Mouse (Mus musculus) thymus, postnatal 14 days (tissue): ENCODE results near the gene Rps6.

Experiments
- DNase-seq: peaks from one replicate; pipeline ENCODE4 v3.0.0; 2021

Rps6 gene

DNA sequence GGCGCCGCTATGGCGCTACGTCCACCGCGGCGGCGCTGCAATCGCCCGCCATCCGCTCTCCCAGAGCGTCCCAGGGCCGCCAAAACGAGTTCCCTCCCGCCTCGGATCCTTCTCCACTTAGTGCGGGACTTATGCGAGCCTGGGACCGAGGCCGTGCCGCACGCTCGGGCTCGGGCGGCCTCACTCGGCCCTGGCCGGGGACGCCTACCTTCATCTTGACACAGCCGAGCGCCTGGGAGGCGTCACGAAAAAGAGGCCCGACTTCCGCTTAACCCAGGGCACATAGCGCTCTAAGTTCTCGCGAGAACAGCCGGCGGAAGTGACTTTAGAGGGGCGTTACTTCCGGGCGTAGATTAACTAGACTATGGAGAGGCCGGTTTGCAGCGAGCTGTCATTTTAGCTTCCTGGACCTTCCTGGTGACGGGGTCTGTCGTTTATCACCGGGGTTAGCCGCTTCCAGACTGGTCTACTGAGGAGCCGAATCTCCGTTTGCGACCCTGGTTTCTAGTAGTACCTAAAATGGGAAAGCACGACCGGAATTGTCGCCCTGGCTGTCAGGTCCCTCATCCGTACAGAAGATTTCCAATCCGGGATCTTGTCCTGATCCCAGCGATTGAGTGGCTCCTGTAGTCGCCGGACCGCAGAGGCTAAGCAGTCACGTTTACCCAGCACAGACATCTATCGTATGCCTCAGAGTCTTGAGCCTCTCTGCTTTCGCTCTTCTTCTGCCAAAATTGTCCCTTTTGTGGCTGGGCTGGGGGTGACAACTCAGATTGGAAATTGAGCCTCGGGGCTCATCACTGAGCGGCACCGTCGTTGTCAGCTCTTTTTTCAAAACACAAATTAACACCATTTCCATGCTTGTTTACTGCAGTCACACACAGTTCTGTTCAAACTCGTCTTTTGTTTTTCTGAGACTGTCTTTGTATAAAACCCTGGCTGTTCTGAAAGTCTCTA, at the start of gene Rps6:
Gene Rps6, minus strand, starts transcription at position 300 of the 957 bp plus-strand sequence.
- DNase-seq = peak; percentile 95

DNA sequence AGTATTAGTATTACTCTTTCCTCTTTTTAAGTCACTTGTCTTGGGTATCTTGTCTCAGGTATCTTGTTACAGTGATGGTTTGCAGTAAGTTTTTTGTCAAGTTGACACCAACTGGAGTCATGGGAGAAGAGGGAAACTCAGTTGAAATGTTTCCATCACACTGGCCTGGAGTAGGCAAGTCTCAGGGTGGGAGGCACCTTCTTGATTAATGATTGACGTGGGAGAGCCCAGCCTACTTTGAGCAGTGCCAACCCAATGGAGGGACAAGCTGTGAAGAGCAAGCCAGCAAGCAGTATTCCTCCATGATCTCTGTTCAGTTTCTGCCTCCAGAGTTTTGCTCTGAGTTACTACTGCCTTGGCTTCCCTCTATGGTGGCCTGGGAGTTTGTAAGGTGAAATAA, 48.7 kb upstream of the Rps6 start:
- no peak for DNase-seq

DNA sequence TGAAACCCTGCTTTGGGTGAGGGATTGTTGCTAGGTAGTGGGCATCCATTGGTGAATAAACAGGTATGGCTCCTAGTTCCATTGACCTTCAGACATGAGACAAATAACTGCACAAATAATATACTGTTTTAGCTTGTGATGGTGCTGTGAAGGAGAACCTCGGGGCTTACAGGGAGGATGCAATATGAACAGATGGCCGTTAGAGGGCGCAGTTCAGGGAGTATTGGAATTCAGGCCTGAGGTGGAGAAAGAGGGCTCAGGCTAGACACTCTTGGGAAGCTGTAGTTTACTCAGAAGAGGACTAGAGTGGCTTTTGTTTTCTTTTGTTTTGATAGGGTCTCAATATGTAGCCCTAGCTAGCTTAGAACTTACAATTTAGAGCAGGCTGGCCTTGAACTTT, 47.8 kb upstream of the Rps6 start:
- peak; percentile 17 for DNase-seq

DNA sequence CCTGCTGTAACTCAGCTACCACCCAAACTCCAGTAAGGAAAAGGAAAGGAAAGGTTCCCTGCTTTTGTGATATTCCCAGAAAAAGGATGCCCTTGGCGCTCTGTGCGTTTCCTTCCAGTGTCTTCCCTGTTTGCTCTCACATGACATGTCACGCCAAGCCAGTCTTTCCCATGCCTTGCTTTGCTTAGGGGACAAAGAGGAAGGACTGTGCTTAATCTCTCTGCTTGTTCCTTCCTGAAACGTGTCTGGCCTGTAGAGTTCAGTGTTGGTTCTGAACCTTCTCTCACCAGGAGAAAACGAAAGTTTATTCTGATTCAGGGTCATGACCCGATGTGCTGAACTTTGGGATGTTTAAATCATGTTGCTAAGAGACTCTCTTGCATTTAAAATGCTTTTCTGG, 45.1 kb upstream of the Rps6 start:
- DNase-seq = no peak

DNA sequence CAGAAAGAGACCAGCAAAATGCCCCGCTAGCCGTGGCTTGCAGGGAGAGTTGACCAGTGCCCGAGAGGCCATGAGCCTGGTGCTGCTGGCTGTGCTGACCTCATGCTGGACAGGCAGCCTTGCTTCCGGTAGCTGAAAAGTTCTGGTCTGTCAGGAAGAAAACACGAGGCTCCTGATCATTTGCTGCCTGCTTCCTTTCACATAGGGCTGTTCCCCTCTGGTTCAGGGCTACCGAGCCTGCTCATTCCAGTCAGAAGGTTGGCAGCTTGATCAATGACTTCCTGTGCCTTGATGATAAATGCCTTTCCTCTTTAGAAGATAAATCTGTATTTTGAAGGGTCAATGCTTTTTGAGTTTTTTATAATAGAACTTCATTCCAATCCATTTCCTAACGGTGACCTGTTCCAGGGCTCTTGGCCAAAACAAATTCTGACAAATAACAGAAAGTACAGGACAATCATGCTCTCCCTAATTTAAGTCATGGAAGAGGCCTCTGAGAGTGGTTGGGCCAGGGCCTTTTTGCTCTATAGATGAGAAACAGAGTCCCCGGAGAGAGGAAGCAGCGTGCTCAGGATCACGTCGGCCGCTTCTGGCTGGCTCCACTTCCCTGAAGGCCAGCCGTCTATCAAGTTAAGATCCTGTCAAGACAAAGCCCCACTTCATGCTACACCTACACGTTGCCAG, 41.7 kb upstream of the Rps6 start:
- no peak for DNase-seq

DNA sequence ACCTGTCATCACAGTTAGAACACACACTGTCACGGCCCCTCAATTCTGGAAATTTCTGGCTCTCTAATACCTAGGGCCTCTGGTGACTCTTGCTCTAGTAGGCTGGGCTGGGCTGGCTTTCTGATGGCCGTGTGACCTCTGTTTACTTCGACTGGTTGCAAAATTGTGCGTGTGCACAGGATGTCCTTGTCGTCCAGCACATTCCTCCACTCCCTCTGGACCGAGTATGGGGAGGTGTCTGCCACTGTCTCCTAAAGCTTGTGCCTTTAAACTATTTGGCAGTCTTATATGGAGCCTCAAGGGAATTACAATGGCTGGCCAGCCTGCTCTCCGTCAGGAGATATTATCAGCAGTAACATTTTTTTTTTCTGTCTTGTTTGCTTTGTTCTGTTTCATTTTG, 40.2 kb upstream of the Rps6 start:
- DNase-seq = no peak

DNA sequence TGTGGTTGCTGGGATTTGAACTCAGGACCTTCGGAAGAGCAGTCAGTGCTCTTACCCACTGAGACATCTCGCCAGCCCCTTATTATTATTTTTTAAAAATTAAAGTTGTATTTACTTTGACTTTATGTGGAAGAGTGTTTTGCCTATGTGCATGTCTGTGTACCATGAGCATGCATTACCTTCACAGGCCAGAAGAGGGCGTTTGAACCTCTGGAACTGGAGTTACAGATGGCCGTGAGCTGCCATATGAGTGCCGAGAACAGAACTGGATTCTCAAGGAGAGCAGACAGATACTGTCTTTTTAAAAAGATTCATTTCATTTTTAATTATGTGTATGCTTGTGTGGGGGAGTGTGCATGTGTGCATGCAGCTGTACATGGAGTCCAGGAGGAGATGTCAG, 30.7 kb upstream of the Rps6 start:
- DNase-seq = peak; percentile 27

DNA sequence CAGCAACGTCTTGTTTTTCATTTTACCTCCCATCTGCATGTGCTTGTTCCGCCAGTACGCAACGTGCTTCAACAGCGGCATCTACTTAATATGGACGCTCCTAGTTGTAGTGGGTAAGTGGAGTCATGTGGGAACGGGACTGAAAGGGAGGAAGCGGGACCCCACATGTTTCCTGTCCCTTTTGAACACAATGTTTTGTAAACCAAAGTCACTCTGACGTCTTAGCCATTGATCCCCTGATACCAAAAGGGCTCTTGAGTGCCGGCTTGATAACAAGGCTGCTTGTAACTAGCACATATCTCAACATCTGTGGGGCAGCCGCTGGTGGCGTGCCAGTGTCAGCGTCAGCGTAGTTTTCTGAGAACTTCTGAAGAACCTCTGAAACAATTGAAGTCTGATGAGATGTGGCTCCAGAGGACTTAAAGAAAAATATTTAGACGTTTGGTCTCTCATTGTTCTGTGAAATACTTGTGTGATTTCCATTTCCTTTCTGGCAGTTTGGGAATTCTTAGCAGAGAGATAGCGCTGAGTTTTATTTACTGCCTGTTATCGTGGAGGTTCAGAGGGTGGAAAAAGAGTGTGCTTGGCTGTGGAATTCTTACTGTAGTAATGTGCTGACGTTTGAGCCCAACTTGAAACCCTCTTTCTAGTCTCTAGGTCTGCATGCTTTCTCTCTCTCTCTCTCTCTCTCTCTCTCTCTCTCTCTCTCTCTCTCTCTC, 29.1 kb upstream of the Rps6 start:
- peak; percentile 55 for DNase-seq

DNA sequence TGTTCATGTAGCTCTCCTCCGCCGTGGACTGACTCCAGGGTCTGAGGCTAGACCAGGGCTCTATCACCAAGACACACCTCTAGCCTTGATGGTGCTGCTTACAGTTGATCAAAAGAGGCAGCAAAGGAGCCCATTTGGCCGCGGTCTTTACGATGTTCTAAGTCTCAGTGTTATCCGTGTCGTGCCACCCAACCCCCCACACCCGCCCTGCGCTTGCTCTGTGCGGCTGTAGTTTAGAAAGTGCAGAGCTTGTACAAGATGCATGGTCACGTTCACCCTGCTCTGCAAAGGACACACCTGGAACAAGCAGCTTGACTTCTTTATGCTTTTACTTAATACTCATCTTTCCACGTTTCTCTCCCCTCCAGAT, 28.6 kb upstream of the Rps6 start:
- DNase-seq = peak; percentile 38

DNA sequence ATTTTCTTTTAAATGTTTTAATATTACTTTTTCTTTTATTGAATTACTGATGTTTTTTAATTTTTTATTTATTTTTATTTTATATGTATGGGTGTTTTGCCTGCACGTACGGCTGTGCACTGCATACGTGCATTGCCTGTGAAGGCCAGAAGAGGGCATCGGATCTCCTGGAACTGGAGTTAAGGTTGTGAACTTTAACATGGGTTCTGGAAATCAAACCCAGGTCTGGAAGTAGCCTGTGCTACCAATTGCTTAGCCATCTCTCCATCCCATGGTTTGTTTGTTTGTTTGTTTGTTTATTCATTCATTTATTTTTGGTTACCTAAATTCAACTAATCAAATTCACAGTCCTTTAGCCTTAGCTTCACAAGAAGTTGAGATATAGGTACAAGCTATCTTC, 27.7 kb upstream of the Rps6 start:
- peak; percentile 75 for DNase-seq

DNA sequence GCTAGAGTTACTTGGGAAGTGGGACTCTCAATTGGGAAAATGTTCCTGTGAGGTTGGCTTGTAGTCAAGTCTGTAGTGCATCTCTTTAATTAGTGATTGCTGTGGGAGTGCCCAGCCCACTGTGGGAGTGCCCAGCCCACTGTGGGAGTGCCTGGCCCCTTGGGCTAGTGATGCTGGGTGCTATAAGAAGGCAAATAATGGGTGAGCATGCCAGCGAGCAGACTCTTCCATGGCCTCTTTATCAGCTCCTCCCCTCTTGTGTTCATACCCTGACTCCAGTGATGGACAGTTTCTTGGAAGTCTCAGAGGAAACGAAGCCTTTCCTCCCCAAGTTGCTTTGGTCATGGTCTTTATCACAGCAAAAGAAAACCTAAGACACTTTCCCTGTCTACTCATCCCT, 25.2 kb upstream of the Rps6 start:
- DNase-seq = no peak

DNA sequence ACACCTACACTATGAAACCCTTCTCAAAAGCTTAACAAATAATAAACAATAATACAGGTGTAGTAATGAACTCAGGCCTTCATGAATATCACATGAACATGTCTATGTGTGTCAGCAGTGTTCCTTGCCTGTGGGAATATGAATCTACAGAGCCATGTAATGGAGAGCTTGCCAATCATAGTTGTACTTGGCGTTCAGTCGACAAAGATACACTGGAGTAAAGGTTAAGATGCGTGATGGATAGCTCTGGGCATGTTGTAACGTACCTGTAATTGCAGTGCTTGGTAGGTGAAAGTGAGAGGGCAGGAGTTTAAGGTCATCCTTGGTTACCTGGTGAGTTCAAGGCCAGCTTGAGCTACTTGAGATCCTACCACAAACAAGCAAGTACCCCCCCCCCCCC, 24.0 kb upstream of the Rps6 start:
- DNase-seq = no peak

DNA sequence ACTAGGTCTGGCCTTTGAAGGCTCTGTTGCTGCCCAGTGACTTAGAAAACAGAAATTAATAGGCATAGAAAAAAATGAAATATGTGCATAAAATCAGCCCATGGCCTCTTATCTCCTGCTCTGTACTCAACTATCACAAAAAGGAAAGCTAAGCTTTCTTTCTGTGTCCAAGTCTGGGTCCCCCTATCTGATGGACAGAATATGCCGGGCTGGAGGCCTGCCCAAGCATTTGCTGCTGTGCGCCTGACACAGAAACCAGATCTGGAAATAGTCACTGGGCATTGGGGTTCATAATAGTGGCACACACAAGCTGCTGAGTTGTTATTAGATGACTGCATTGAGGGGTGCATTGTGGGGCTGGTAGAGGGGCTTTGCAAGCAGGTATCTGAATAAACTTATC, 22.3 kb upstream of the Rps6 start:
- no peak for DNase-seq

DNA sequence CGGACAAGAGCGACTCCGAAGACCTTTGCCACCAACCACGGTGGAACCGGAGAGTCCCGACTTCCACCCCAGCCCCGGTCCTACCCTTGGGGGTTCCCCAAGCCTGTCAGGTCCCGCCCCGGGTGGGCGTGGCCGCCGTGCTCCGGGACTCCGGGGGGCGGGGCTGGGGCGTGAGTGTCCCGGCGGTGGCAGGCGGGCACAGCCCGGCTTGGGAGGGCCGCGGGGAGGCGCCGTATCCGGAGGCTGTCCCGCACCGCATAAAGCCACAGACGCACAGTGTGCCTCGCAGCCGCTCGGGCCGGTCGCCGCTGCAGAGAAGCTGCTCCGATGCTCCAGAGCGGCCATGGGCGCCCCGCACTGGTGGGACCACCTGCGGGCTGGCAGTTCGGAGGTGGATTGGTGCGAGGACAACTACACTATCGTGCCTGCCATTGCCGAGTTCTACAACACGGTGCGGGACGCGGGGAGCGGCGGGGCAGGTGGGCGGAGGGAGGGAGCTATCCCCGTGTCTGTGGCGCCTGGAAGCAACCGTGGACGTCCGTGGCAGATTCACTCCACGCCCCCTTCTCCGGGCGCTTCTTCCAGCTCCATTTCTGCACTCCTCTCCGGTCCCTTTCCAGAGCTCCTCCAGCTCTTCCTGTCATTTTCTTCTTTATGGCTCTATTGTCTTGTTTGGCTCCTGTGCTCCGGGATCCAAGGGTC, 17.1 kb upstream of the Rps6 start, which contains the start of gene Acer2:
Gene Acer2, plus strand, starts transcription at position 251 of the 702 bp plus-strand sequence.
- peak; percentile 96 for DNase-seq

DNA sequence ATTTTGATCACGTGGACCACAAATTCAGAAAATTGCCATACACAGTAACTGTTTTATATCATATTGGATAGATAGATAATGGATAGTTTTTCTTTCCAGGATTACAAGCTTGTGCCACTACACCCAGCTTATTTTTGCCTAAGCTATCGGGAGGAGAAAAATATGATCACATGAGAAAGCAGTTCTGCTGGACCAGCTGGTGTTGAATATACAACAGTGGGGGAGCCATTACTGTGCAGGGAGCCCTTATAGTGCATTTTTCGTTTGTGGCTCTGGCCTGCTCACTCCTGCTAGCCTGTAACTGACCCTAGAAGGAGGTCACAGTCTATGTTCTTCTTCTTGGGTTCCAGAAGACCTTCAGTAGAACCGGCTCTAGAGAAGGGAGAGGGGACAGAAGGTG, 15.9 kb upstream of the Rps6 start:
- DNase-seq = no peak

DNA sequence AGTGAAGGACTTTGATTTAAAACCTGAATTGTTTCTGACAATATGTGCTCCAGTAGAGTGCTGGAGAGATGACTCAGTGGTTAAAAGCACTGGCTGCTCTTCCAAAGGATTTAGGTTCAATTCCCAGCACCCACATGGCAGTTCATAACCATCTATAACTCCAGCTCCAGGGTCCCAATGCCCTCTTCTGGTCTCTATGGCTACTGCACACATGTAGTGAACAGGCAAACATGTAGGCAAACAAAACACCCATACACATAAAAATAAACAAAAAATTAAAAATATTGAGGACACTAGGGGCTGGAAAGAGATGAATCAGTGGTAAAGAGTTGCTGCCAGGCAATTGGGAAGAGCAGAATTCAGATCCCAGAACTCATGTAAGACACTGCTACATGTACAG, 14.8 kb upstream of the Rps6 start:
- no peak for DNase-seq

DNA sequence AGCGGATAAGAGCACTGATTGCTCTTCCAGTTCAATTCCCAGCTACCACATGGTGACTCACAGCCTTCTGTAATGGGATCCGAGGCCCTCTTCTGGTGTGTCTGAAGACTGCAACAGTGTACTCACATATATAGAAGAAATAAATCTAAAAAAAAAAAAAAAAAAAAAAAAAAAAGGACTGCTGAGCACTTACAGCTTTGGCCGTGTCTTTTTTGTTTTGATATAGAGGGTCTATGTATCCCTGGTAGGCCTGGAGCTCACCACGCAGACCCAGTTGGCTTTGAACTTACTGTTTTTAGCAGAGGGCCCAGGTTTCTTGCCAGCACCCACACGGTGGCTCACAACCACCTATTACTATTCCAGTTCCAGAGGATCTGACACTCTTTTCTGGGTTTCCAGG, 6.9 kb upstream of the Rps6 start:
- no peak for DNase-seq

DNA sequence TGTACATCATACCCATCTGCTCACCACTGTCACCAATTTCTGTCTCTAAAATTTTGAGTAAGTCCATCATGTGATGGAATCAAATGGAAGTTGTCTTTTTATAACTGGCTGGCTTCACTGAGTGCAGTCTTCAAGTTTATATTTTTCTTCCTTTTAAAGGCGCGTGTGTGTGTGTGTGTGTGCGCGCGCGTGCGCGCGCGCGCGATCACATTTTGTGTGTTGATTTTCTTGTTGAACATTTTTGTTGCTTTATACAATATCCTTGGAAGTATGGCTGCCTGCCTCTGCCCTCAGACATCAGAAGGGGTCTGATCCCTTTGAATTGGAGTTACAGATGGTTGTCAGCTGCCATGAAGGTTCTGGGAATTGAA, 843 bp upstream of the Rps6 start:
- DNase-seq = peak; percentile 10

DNA sequence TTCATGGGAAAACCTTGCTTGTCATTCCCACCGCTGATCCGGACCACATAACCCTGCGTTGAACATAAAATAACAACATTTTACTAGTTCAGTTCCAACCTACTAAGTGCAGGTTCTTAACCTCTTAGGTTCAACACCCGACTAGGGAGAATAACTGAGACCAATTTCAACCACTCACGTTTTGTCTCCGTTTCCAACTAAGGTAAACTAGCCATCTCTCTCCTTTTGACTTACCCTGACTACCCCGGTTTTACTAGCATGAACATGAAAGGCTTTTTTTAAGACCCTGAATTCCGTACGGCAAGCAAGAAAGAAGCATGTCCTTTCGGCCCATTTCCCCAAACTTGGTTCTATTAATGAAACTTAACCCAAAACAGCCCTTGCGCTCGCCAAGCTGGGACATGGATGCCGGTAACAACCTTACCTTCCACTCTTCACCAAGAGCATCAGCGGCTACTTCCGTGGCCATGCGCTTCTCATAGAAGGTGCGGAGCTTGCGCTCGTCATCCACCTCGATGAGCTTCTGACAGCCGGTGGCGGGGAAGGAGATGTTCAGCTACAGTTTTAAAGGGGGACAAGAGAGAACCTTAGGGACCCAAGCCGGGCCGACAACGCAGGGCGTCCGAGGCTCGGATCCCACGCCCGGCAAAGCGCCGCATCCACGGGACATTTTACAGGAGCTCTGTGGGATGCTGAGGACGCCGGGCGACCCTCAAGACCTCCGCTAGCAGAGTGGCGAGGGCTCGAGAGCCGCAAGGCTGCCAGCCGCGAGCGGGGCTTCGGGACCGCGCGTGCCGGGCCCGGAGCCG, 704 bp downstream of the Rps6 start:
- no peak for DNase-seq

DNA sequence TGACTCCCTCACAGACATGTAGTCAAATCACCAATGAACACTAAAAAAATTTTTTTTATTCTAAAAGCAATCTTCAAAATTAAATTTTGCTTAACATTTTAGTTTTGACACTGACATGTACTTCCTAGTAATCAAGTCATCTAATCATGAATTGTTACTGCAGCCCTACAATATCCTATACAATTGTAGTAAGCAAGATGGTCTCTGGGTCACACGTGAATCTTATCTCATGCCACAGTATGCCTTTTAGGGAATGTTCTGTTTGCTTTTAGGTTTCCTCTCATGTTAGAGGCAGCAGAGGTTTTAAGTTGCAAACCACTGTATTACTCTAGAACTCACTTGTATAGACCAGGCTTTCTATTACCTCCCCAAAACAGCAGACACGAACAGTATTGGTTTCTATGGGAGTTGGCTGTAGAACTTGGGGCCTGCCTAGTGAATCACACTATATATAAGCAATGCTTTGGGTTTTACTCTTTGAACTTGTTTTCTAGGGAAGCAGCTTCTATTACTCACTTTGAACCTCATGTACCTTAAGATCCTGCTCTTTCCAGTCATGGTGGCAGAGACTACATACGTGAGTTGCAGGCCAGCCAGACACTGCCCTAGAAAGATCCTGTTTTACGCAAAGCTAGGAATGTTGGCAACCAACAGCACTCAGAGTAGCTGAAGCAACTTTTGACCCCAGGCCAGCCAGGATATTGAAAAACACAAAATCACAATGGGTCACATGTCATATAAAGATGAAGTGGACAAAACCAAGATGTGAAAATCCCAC, 4.2 kb downstream of the Rps6 start:
- DNase-seq = no peak

DNA sequence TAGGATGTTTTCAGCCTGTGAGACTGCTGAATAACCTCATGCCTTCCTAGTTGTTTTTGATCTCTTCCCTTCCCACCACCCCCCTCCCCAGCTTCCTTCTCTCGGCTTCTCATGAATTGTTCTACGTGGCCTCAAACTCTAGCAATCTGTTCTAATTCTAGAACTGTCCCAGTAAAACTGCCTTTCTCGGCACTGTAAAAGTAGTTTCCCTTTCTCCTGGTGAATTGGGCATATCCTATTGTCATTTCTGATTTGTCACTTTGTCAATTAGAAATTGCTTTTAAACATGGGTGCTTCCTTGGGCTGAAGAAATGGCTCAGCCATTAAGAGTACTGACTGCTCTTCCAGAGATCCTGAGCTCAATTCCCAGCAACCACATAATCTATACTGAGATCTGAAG, 5.2 kb downstream of the Rps6 start:
- no peak for DNase-seq
